Mouse (Mus musculus) liver, embryonic 16.5 days (tissue): ENCODE data around the gene Crtam. TPM values are rescaled to one million over a fixed set of nuclear protein-coding genes. Genes with fewer than 3 reads are reported as not detected.

Experiments used
- ATAC-seq: fragments of 200-750 bp; cut with Nextera tagmentation; 2 replicates; pipeline ENCODE4 v1.8.0; 2017; ENCODE audit warnings: low read depth, mild to moderate bottlenecking, moderate number of reproducible peaks, moderate library complexity
- H3K27ac ChIP-seq: fragments of 300-500 bp; sonication (generic); 2 replicates; pipeline ENCODE4 v1.5.1; 2014; ENCODE audit warnings: mild to moderate bottlenecking, low read length
- H3K27me3 ChIP-seq: fragments of 300-500 bp; sonication (generic); 2 replicates; pipeline ENCODE4 v1.6.1; 2014; ENCODE audit warnings: low read depth, low read length, mixed read lengths; ENCODE audit not compliant: control insufficient read depth, insufficient read depth
- H3K36me3 ChIP-seq: fragments of 300-500 bp; sonication (generic); 2 replicates; pipeline ENCODE4 v1.6.1; 2014; ENCODE audit warnings: mild to moderate bottlenecking; ENCODE audit not compliant: control insufficient read depth, insufficient read depth
- H3K4me1 ChIP-seq: fragments of 300-500 bp; sonication (generic); 2 replicates; pipeline ENCODE4 v1.6.1; 2014; ENCODE audit warnings: low read depth, low read length, mixed read lengths; ENCODE audit not compliant: control insufficient read depth
- H3K4me2 ChIP-seq: fragments of 300-500 bp; sonication (generic); 2 replicates; pipeline ENCODE4 v1.6.1; 2014; ENCODE audit warnings: low read depth, low read length, mixed read lengths
- H3K4me3 ChIP-seq: fragments of 300-500 bp; sonication (generic); 2 replicates; pipeline ENCODE4 v1.5.1; 2014; ENCODE audit warnings: low read depth, mild to moderate bottlenecking, low read length
- H3K9ac ChIP-seq: fragments of 300-500 bp; sonication (generic); 2 replicates; pipeline ENCODE4 v1.6.1; 2014; ENCODE audit warnings: low read depth, low read length
- H3K9me3 ChIP-seq: fragments of 300-500 bp; sonication (generic); replicated peaks from 2 replicates; pipeline ENCODE4 v1.6.1; 2016; ENCODE audit warnings: low read length; ENCODE audit not compliant: control insufficient read depth
- WGBS: fragments of 180-500 bp; shearing (Covaris S2); extraction: QIAGEN DNeasy Blood & Tissue Kit; methylation state at CpG from one replicate; pipeline ENCODE4 v1.1.7; 2014; ENCODE audit not compliant: insufficient replicate concordance; 5-methylcytosine and 5-hydroxymethylcytosine counted together
- polyA plus RNA-seq: library from polyadenylated mRNA; unstranded; fragments of >200 nt; fragmentation: Nextera tagmentation; extraction: Ambion mirVana; gene quantifications from 2 replicates; pipeline ENCODE4 v1.2.1, GENCODE M21; 2015

Crtam gene
- polyA plus RNA-seq: 0.07 TPM in 1 of 2 replicates, not detected in the other

DNA sequence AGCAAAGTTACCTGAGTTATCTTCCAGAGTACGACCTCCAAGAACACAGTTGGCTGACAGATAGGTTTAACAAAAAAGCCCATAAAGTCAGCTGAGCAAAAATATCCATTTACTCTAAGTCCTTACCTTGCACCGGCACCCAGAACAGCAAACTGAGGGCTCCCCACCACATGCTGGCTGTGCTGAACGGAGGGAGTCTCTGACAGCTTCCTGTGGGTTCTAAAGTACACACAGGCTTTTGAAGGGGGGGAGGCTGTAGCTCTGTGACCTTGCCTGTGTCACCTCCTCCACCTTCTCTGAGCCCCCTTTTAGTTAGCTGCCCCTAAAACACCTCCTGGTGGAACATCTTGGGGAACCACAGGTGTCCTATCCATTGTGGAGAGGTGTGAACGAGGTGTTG is at the start of gene Crtam:
Crtam (minus strand) TSS at position 214 of the 400 bp plus-strand sequence.
- Histone ChIP-seq H3K9ac (no peak within 1 kb of the TSS), H3K27me3 (no peaks in the 10 kb centered on the region), H3K4me3 (no peak within 1 kb of the TSS), H3K27ac (no peak within 1 kb of the TSS), H3K4me2 (no peak within 1 kb of the TSS), H3K9me3 (no peaks in the 10 kb centered on the region), H3K4me1 (no peaks in the 10 kb centered on the region), H3K36me3 (no peaks in the 10 kb centered on the region)
- ATAC-seq: no peak
- WGBS: 25% methylated on average over 4 of the region's 4 CpGs

DNA sequence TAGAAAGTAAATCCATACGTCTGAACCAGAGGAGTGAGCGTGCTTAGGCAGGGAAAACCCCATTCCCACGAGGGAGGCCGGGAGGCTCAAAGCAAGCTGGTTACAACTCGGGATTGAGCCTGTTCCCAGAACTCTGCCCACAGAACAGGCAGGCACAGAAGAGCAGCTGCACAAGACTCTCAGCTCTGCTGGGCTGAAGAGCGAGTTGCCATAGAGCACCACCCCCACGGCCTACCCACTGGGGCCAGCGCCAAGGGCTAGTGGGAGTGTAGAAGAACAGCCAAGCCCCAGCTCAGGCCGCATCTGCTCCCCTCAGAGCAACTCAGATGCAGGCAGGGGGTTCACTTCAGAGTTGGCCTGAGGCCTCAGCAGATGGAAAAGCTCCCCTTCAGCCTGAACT is 49.7 kb upstream of the Crtam start:
- ATAC-seq: no peak
- H3K4me1 ChIP-seq: peaks cover 25% of the 10 kb centered on the region
- 78% methylated on average over 9 of the region's 9 CpGs for WGBS

DNA sequence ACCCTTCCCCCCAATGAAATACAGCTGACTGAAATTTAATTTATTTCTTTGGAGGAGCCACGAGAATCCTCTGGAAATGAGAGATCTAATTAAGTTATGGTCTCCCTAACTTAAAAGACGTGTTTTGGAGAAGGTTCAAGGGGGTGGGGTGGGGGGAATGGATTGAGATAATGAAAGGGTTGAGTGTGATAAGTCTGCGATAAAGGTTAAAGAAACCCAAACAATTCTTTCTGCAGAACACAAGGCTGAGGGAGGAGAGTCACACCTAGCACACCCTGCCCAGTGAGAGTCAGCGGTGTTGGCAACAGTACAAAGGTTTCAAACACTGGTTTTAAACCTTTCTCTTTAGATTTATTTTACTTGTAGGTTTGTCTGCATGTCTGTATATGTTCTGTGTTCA is 49.0 kb upstream of the Crtam start:
- no peaks in the 10 kb centered on the region for H3K36me3 ChIP-seq
- H3K27ac ChIP-seq: no peak overlapping the region
- ATAC-seq: no peak
- no peak overlapping the region for H3K9ac ChIP-seq
- H3K4me3 ChIP-seq: no peak overlapping the region
- H3K27me3 ChIP-seq: no peaks in the 10 kb centered on the region
- no peaks in the 10 kb centered on the region for H3K9me3 ChIP-seq
- H3K4me1 ChIP-seq: peaks cover 23% of the 10 kb centered on the region
- 38% methylated on average over 4 of the region's 4 CpGs for WGBS
- no peak overlapping the region for H3K4me2 ChIP-seq

More for the DNA sequence above, 49.7 kb upstream of the Crtam start:
- Histone ChIP-seq H3K27ac (no peak overlapping the region), H3K9ac (no peak overlapping the region), H3K4me3 (no peak overlapping the region), H3K36me3 (no peaks in the 10 kb centered on the region), H3K4me2 (no peak overlapping the region), H3K9me3 (no peaks in the 10 kb centered on the region), H3K27me3 (no peaks in the 10 kb centered on the region)

DNA sequence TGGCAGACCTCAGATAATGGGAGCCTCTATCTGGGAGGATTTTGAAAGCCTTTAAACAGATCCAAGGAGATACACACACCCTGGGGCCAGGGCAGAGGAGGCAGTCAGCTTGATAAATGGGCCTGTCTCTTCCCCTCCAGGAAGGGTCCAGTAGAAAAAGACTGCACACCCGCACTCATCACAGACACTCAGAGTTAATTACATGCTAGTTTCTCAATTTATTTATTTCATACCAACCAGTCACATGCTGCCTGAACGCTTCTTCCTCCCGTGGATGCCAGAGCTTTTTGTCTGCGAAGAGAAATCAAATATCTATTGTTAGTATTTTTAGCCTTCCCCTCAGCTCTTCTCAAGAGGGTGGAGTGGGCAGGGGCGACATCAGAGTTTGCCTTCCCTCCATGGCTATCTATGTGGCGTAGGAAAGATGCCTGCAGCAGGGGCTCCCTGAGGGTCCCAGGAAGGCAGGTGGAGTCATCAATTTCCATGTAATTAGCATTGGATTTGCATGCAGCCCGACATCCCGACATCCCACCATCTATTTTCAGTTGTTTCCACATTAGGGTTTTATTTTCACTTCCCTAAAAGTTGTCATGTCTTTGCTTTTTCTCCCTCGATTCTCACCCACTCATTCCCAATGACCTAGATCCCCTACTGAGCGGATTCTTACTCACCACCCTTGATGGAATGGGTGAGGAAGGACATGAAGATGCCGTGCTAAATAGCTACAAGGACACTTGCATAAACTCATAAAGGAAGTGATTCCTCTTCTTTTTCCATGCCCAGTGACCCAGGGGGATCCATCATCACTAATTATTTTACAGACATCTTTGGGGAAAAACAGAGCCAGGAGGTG is 46.9 kb upstream of the Crtam start:
- peaks cover 33% of the 10 kb centered on the region for H3K4me1 ChIP-seq

GRCm38 (mm10) chr9:41050331-41051079 is 46.1 kb upstream of the Crtam start:
- Histone ChIP-seq H3K27ac (no peak overlapping the region), H3K4me1 (peaks cover 33% of the 10 kb centered on the region), H3K9ac (no peak overlapping the region), H3K9me3 (no peaks in the 10 kb centered on the region), H3K27me3 (no peaks in the 10 kb centered on the region), H3K4me2 (no peak overlapping the region), H3K36me3 (no peaks in the 10 kb centered on the region), H3K4me3 (no peak overlapping the region)
- WGBS: 60% methylated on average over 12 of the region's 12 CpGs
- no peak for ATAC-seq

More for the DNA sequence above, 46.9 kb upstream of the Crtam start:
- Histone ChIP-seq H3K9ac (no peak overlapping the region), H3K27ac (no peak overlapping the region), H3K4me3 (no peak overlapping the region), H3K27me3 (no peaks in the 10 kb centered on the region), H3K4me2 (no peak overlapping the region), H3K36me3 (no peaks in the 10 kb centered on the region), H3K9me3 (no peaks in the 10 kb centered on the region)
- WGBS: 48% methylated on average over 11 of the region's 11 CpGs
- ATAC-seq: no peak

GRCm38 (mm10) chr9:41049282-41049681 is 44.9 kb upstream of the Crtam start:
- no peaks in the 10 kb centered on the region for H3K9me3 ChIP-seq
- no peak overlapping the region for H3K27ac ChIP-seq
- WGBS: 18% methylated on average over 7 of the region's 7 CpGs
- no peak overlapping the region for H3K4me2 ChIP-seq
- H3K4me3 ChIP-seq: no peak overlapping the region
- no peaks in the 10 kb centered on the region for H3K27me3 ChIP-seq
- H3K36me3 ChIP-seq: no peaks in the 10 kb centered on the region
- no peak overlapping the region for H3K9ac ChIP-seq
- H3K4me1 ChIP-seq: peaks cover 33% of the 10 kb centered on the region
- ATAC-seq: peak; percentile 35; the same call in 1 of the 2 replicates

GRCm38 (mm10) chr9:41048820-41049219 is 44.4 kb upstream of the Crtam start:
- H3K4me2 ChIP-seq: no peak overlapping the region
- ATAC-seq: no peak
- H3K4me3 ChIP-seq: no peak overlapping the region
- H3K27me3 ChIP-seq: no peaks in the 10 kb centered on the region
- H3K9ac ChIP-seq: no peak overlapping the region
- 63% methylated on average over 3 of the region's 3 CpGs for WGBS
- H3K9me3 ChIP-seq: no peaks in the 10 kb centered on the region
- peaks cover 33% of the 10 kb centered on the region for H3K4me1 ChIP-seq
- no peak overlapping the region for H3K27ac ChIP-seq
- no peaks in the 10 kb centered on the region for H3K36me3 ChIP-seq

GRCm38 (mm10) chr9:41048216-41048615 is 43.8 kb upstream of the Crtam start:
- ATAC-seq: no peak
- WGBS: 73% methylated on average over 7 of the region's 7 CpGs
- Histone ChIP-seq H3K4me3 (no peak overlapping the region), H3K27ac (no peak overlapping the region), H3K9ac (no peak overlapping the region), H3K36me3 (no peaks in the 10 kb centered on the region), H3K4me2 (no peak overlapping the region), H3K4me1 (peaks cover 33% of the 10 kb centered on the region), H3K9me3 (no peaks in the 10 kb centered on the region), H3K27me3 (no peaks in the 10 kb centered on the region)

GRCm38 (mm10) chr9:41047654-41048053 is 43.2 kb upstream of the Crtam start:
- Histone ChIP-seq H3K9me3 (no peaks in the 10 kb centered on the region), H3K27ac (no peak overlapping the region), H3K27me3 (no peaks in the 10 kb centered on the region), H3K4me1 (peaks cover 33% of the 10 kb centered on the region), H3K4me3 (no peak overlapping the region), H3K9ac (no peak overlapping the region), H3K36me3 (no peaks in the 10 kb centered on the region), H3K4me2 (no peak overlapping the region)
- peak; percentile 61; the same call in 1 of the 2 replicates for ATAC-seq
- 33% methylated on average over 2 of the region's 2 CpGs for WGBS
